Mouse (Mus musculus): ENCODE measurements around the gene Gm12248. TPM values are rescaled to one million over a fixed set of nuclear protein-coding genes. Genes with fewer than 3 reads are reported as not detected.
A peak's percentile ranks its signal among the peaks of the same experiment; 100 is the strongest.

The Gm12248 gene
- polyA plus RNA-seq (2014; fragmentation: Nextera tagmentation; extraction: Ambion mirVana) = not detected in 2 replicates

DNA sequence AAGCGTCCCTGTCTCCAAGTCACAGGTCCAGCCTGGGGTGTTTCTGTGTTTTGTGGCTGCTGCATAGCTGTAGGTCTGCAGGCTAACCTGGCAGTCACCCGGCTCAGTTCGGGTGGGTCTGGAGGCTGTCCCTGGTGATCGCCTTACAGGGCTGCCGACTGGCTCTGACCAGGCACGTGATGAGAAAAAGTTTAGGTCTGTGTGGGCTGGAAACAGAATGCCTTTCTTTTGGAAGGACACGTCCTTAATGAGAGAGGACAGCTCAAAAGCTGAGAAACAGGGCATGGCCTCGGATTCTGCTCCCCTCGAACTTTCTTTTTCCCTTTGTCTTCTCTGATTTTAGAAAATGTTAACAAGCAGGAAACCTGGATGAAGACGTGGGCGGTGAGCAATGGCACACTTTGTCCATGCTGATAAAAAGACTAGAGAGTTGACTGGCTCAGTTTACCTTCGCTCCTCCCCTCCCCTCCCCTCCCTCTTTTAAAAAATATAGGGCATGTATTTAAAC, at the start of gene Gm12248:
Gm12248 (minus strand) TSS at position 114 of the 508 bp plus-strand sequence.
- Histone ChIP-seq H3K27ac (ENCODE audit: low read depth, low read length) (no peak within 1 kb of the TSS), H3K27me3 (ENCODE audit: control insufficient read depth, insufficient read depth, low read length) (peaks cover 3% of the 10 kb centered on the region; the same call in 1 of the 2 replicates), H3K4me2 (peak within 1 kb of the TSS; percentile 39), H3K9ac (ENCODE audit: low read depth, low read length) (peak within 1 kb of the TSS; percentile 1; the same call in 1 of the 2 replicates), H3K4me1 (ENCODE audit: control insufficient read depth, insufficient read depth, low read length) (peaks cover 11% of the 10 kb centered on the region), H3K9me3 (replicated peaks; ENCODE audit: control insufficient read depth, low read length) (no peaks in the 10 kb centered on the region), H3K4me3 (ENCODE audit: low read depth, low read length) (peak within 1 kb of the TSS; percentile 6; the same call in 1 of the 2 replicates), H3K36me3 (ENCODE audit: control insufficient read depth, insufficient read depth, low read length) (no peaks in the 10 kb centered on the region)
- WGBS (ENCODE audit: insufficient replicate concordance) = 11% methylated on average over 12 of the region's 12 CpGs
- no peak for ATAC-seq (replicated peaks; ENCODE audit: insufficient number of reproducible peaks, low FRiP score, low TSS enrichment)

DNA sequence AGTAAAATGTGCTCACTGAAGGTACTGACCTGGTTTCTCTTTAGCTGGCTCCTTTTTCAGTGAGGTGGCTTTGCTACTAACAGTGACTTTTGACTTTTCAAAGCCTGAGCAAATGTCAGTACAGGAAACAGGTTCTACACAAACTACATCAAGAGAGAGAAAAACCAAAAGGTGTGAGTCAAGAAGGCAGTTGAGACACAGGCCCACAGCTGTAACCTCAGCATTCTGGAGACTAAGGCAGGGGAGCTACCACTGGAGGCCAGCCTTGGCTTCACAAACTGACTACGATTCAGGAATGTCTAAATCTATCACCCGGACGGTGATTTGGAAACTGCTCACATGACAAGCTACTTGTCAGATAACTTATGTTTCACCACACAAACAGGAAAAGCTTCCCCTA, 46.5 kb upstream of the Gm12248 start:
- Histone ChIP-seq H3K4me2 (no peak overlapping the region), H3K27me3 (ENCODE audit: control insufficient read depth, insufficient read depth, low read length) (no peaks in the 10 kb centered on the region), H3K36me3 (ENCODE audit: control insufficient read depth, insufficient read depth, low read length) (peaks cover 45% of the 10 kb centered on the region), H3K9ac (ENCODE audit: low read depth, low read length) (no peak overlapping the region), H3K9me3 (replicated peaks; ENCODE audit: control insufficient read depth, low read length) (no peaks in the 10 kb centered on the region), H3K4me1 (ENCODE audit: control insufficient read depth, insufficient read depth, low read length) (no peaks in the 10 kb centered on the region; the same call in 1 of the 2 replicates), H3K4me3 (ENCODE audit: low read depth, low read length) (no peak overlapping the region), H3K27ac (ENCODE audit: low read depth, low read length) (no peak overlapping the region)
- ATAC-seq (replicated peaks; ENCODE audit: insufficient number of reproducible peaks, low FRiP score, low TSS enrichment) = no peak
- 74% methylated on average over 3 of the region's 3 CpGs for WGBS (ENCODE audit: insufficient replicate concordance)

DNA sequence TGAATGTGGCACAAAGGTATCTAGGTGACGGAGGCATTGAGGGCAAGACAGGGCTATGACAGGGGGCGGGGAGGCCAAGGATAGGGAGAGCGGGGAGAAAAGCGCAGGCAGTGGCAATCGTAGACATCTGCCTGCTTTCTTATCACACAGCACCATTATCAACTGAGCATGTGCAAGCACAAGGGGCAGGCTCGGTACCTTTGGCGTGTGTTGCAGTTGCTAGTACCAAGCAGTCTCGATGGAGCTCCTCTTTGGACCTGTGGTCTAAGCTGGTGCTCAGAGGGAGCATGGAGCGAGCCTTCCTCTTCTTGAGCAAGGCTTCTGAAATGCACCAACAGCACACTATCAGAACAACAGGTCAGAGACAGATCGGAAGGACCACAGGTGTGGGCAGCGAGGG, 45.9 kb upstream of the Gm12248 start:
- Histone ChIP-seq H3K9ac (ENCODE audit: low read depth, low read length) (no peak overlapping the region), H3K4me1 (ENCODE audit: control insufficient read depth, insufficient read depth, low read length) (no peaks in the 10 kb centered on the region; the same call in 1 of the 2 replicates), H3K4me3 (ENCODE audit: low read depth, low read length) (no peak overlapping the region), H3K27me3 (ENCODE audit: control insufficient read depth, insufficient read depth, low read length) (no peaks in the 10 kb centered on the region), H3K27ac (ENCODE audit: low read depth, low read length) (no peak overlapping the region), H3K4me2 (no peak overlapping the region), H3K36me3 (ENCODE audit: control insufficient read depth, insufficient read depth, low read length) (peaks cover 46% of the 10 kb centered on the region), H3K9me3 (replicated peaks; ENCODE audit: control insufficient read depth, low read length) (no peaks in the 10 kb centered on the region)
- no peak for ATAC-seq (replicated peaks; ENCODE audit: insufficient number of reproducible peaks, low FRiP score, low TSS enrichment)
- WGBS (ENCODE audit: insufficient replicate concordance) = 86% methylated on average over 11 of the region's 11 CpGs

DNA sequence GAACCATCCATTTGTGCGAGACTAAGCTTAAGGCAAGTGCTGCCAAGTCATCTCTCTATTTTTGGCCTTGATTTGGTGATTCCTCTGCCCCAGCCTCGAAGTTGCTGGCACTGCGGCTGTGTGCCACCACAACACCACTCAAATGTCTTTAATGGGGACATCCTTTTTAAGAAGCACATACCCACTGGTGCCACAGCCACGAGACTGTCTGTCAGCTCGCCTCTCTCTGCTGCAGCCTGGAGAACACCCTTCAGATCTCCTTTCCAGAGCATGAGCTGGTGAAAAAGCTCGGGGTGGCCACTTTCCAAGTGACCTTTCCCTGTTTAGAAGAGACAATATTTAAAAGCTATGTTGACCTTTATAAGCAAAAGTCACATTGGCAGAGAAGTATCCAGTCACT, 43.7 kb upstream of the Gm12248 start:
- H3K4me2 ChIP-seq = no peak overlapping the region
- H3K27ac ChIP-seq (ENCODE audit: low read depth, low read length) = no peak overlapping the region
- H3K27me3 ChIP-seq (ENCODE audit: control insufficient read depth, insufficient read depth, low read length) = no peaks in the 10 kb centered on the region
- H3K4me1 ChIP-seq (ENCODE audit: control insufficient read depth, insufficient read depth, low read length) = no peaks in the 10 kb centered on the region; the same call in 1 of the 2 replicates
- H3K9ac ChIP-seq (ENCODE audit: low read depth, low read length) = no peak overlapping the region
- peaks cover 44% of the 10 kb centered on the region for H3K36me3 ChIP-seq (ENCODE audit: control insufficient read depth, insufficient read depth, low read length)
- no peaks in the 10 kb centered on the region for H3K9me3 ChIP-seq (replicated peaks; ENCODE audit: control insufficient read depth, low read length)
- WGBS (ENCODE audit: insufficient replicate concordance) = 91% methylated on average over 6 of the region's 6 CpGs
- no peak overlapping the region for H3K4me3 ChIP-seq (ENCODE audit: low read depth, low read length)
- no peak for ATAC-seq (replicated peaks; ENCODE audit: insufficient number of reproducible peaks, low FRiP score, low TSS enrichment)

DNA sequence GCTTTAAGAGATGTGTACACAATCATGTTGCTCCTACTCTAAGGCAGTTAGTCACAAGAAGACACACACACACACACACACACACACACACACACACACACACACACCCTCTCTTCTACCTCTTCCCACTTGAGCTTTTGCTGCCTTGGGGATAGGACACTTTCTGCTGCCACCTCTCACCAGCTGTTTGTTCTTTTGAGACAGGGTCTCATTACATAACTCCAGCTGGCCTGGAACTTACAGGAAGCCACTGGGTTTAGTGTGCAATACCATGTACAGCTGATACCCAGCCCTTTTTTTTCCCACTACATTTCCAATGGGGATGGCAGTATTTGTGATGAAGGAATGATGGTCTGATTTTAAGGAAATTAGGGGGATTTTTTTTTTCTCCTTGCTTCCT, 42.4 kb upstream of the Gm12248 start:
- no peaks in the 10 kb centered on the region for H3K27me3 ChIP-seq (ENCODE audit: control insufficient read depth, insufficient read depth, low read length)

DNA sequence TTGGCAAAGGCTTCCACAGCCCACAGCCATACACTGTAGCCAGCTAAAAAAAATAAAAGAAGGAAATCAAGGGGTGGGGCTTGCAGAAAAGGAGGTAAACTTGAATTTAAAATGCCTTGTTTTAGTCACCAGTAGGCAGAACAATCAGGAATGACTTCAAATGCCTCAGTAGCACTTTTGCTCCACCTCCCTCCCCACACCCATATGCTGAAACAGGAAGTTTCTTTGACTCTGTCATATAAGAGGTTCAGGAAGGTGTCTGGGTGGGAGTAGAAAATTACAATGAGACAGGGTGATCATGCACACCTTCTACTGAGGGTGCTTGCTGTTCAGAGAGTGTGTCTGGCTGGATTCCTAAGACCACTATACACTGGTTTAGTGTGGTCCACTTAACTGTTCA, 41.9 kb upstream of the Gm12248 start:
- no peak overlapping the region for H3K4me3 ChIP-seq (ENCODE audit: low read depth, low read length)
- H3K36me3 ChIP-seq (ENCODE audit: control insufficient read depth, insufficient read depth, low read length) = peaks cover 35% of the 10 kb centered on the region
- no peaks in the 10 kb centered on the region for H3K4me1 ChIP-seq (ENCODE audit: control insufficient read depth, insufficient read depth, low read length)
- H3K27me3 ChIP-seq (ENCODE audit: control insufficient read depth, insufficient read depth, low read length) = no peaks in the 10 kb centered on the region
- H3K27ac ChIP-seq (ENCODE audit: low read depth, low read length) = no peak overlapping the region
- ATAC-seq (replicated peaks; ENCODE audit: insufficient number of reproducible peaks, low FRiP score, low TSS enrichment) = no peak
- no peak overlapping the region for H3K9ac ChIP-seq (ENCODE audit: low read depth, low read length)
- no peaks in the 10 kb centered on the region for H3K9me3 ChIP-seq (replicated peaks; ENCODE audit: control insufficient read depth, low read length)
- no peak overlapping the region for H3K4me2 ChIP-seq

More for the DNA sequence above, 42.4 kb upstream of the Gm12248 start:
- Histone ChIP-seq H3K4me3 (ENCODE audit: low read depth, low read length) (no peak overlapping the region), H3K9me3 (replicated peaks; ENCODE audit: control insufficient read depth, low read length) (no peaks in the 10 kb centered on the region), H3K4me1 (ENCODE audit: control insufficient read depth, insufficient read depth, low read length) (no peaks in the 10 kb centered on the region; the same call in 1 of the 2 replicates), H3K36me3 (ENCODE audit: control insufficient read depth, insufficient read depth, low read length) (peaks cover 35% of the 10 kb centered on the region), H3K9ac (ENCODE audit: low read depth, low read length) (no peak overlapping the region), H3K27ac (ENCODE audit: low read depth, low read length) (no peak overlapping the region), H3K4me2 (no peak overlapping the region)
- ATAC-seq (replicated peaks; ENCODE audit: insufficient number of reproducible peaks, low FRiP score, low TSS enrichment) = no peak

DNA sequence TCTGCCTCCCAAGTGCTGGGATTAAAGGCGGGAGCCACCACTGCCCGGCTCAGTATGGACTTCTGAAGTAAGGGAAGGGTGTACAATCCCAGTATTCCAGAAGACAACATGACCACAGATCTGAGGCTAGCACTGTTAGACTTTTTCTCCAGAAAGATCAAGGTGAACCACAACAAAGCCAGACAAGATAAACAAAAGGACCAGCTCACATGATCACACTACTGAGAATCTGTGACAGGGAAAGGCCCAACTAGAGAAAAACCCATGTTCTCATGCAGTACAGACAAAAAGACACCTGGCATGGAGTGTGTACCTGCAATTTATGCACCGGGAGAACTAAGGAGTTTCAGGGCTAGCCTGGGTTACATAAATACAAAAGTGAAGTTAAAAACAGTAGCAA, 39.1 kb upstream of the Gm12248 start:
- H3K4me1 ChIP-seq (ENCODE audit: control insufficient read depth, insufficient read depth, low read length) = no peaks in the 10 kb centered on the region
- no peak overlapping the region for H3K4me3 ChIP-seq (ENCODE audit: low read depth, low read length)
- no peak for ATAC-seq (replicated peaks; ENCODE audit: insufficient number of reproducible peaks, low FRiP score, low TSS enrichment)
- H3K27me3 ChIP-seq (ENCODE audit: control insufficient read depth, insufficient read depth, low read length) = no peaks in the 10 kb centered on the region
- H3K4me2 ChIP-seq = no peak overlapping the region
- peaks cover 37% of the 10 kb centered on the region for H3K36me3 ChIP-seq (ENCODE audit: control insufficient read depth, insufficient read depth, low read length)
- no peak overlapping the region for H3K9ac ChIP-seq (ENCODE audit: low read depth, low read length)
- 86% methylated on average over 3 of the region's 3 CpGs for WGBS (ENCODE audit: insufficient replicate concordance)
- no peak overlapping the region for H3K27ac ChIP-seq (ENCODE audit: low read depth, low read length)
- no peaks in the 10 kb centered on the region for H3K9me3 ChIP-seq (replicated peaks; ENCODE audit: control insufficient read depth, low read length)

DNA sequence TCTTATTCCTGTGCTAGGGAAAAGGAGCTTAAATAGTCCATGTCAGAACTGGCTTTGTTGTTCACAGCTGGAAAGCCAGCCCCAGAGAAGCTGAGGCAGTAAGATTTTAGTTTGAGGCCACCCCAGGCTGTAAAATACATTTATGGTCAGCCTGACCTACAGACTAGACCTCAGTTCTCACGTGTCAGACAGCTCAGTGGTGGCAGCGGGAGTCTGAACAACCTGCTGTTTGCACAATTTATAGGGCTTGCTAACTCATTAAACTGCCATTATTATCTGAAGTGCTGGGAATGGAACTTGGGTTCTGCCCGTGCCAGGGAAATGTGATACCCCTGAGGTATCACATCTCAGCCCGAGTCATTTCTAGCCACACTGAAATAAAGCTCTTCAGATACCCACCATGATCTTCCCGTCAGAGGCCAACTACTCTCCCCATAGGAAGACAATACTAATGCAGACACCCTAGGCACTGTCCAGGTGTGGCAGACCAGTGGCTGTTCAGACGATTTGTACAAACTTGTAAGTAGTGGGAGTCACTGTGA, 36.4 kb upstream of the Gm12248 start:
- H3K36me3 ChIP-seq (ENCODE audit: control insufficient read depth, insufficient read depth, low read length) = peaks cover 21% of the 10 kb centered on the region
- WGBS (ENCODE audit: insufficient replicate concordance) = 84% methylated on average over 6 of the region's 6 CpGs
- ATAC-seq (replicated peaks; ENCODE audit: insufficient number of reproducible peaks, low FRiP score, low TSS enrichment) = no peak

DNA sequence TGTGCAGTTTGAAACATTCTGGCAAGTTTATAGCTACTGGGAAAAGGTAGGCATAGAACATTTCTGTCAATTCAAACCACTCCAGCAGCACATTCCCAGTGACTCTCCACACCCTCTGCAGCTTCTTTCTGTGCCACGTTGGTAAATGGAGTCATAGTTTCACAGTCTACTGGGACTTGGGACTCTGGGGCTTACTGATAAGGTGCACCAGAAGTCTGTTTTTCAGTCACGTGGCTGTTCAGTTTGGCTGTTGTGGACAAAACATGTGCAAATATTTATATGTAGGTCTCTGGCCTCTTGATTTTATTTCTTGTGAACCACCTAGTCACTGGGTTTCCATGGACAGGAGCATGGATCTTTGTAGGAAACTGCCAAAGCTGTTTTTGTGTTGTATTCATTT, 34.6 kb upstream of the Gm12248 start:
- no peak overlapping the region for H3K4me2 ChIP-seq
- no peaks in the 10 kb centered on the region for H3K27me3 ChIP-seq (ENCODE audit: control insufficient read depth, insufficient read depth, low read length)
- no peak; the same call in 1 of the 2 replicates for ATAC-seq (replicated peaks; ENCODE audit: insufficient number of reproducible peaks, low FRiP score, low TSS enrichment)
- H3K4me3 ChIP-seq (ENCODE audit: low read depth, low read length) = no peak overlapping the region
- peaks cover 23% of the 10 kb centered on the region for H3K36me3 ChIP-seq (ENCODE audit: control insufficient read depth, insufficient read depth, low read length)
- H3K9me3 ChIP-seq (replicated peaks; ENCODE audit: control insufficient read depth, low read length) = no peaks in the 10 kb centered on the region
- WGBS (ENCODE audit: insufficient replicate concordance) = 80% methylated on average over 2 of the region's 2 CpGs
- no peak overlapping the region for H3K9ac ChIP-seq (ENCODE audit: low read depth, low read length)
- H3K4me1 ChIP-seq (ENCODE audit: control insufficient read depth, insufficient read depth, low read length) = 0 out of 2 replicates have a peak, but pooled peaks cover 7% of the 10 kb centered on the region
- no peak overlapping the region for H3K27ac ChIP-seq (ENCODE audit: low read depth, low read length)

More for the DNA sequence above, 36.4 kb upstream of the Gm12248 start:
- Histone ChIP-seq H3K9ac (ENCODE audit: low read depth, low read length) (no peak overlapping the region), H3K27me3 (ENCODE audit: control insufficient read depth, insufficient read depth, low read length) (no peaks in the 10 kb centered on the region), H3K4me3 (ENCODE audit: low read depth, low read length) (no peak overlapping the region), H3K4me2 (no peak overlapping the region), H3K4me1 (ENCODE audit: control insufficient read depth, insufficient read depth, low read length) (0 out of 2 replicates have a peak, but pooled peaks cover 7% of the 10 kb centered on the region), H3K27ac (ENCODE audit: low read depth, low read length) (no peak overlapping the region), H3K9me3 (replicated peaks; ENCODE audit: control insufficient read depth, low read length) (no peaks in the 10 kb centered on the region)

Data from heart, embryonic 11.5 days (tissue).